Mouse (Mus musculus): ENCODE results near the gene Zfp580. TPM values are rescaled to one million over a fixed set of nuclear protein-coding genes. Genes with fewer than 3 reads are reported as not detected.

Gene Zfp580
- total and polyA plus RNA-seq, 3 experiments = 1.0 to 19.9 TPM; not detected in 1

- Histone ChIP-seq H3K4me1 (ENCODE audit: control insufficient read depth in 1 of 2, insufficient read depth in 2 of 2, low read length in 2 of 2) (peaks cover 0 to 5% of the 10 kb centered on the region in 2 experiments; a peak in 1 of 4 replicates), H3K4me3 (ENCODE audit: control insufficient read depth in 1 of 2, insufficient read depth in 1 of 2, low read depth in 2 of 2, low read length in 2 of 2) (no peak overlapping the region), H3K36me3 (ENCODE audit: control insufficient read depth in 1 of 2, insufficient read depth in 2 of 2, low read length in 2 of 2) (peaks cover 0 to 5% of the 10 kb centered on the region in 2 experiments; a peak in 2 of 4 replicates), H3K9ac (ENCODE audit: control insufficient read depth, low read depth, low read length, poor library complexity, severe bottlenecking) (no peak overlapping the region), H3K79me2 (ENCODE audit: control insufficient read depth, insufficient read depth, low read length, poor library complexity) (no peaks in the 10 kb centered on the region), H3K27ac (ENCODE audit: control insufficient read depth, low read depth, low read length) (no peak overlapping the region), H3K27me3 (ENCODE audit: control insufficient read depth in 1 of 2, insufficient read depth in 2 of 2, low read length in 2 of 2) (no peaks in the 10 kb centered on the region), H3K9me3 (replicated peaks; ENCODE audit: insufficient read depth, low read length) (no peaks in the 10 kb centered on the region)
- TF ChIP-seq ZMIZ1 (IDR thresholded peaks at IDR 0.05; ENCODE audit: low read depth, low read length) (no peak), CHD2 (IDR thresholded peaks at IDR 0.05; ENCODE audit: low read length) (no peak), ELF1 (IDR thresholded peaks at IDR 0.05; ENCODE audit: low read depth, low read length) (no peak), CTCF (IDR thresholded peaks at IDR 0.05 in 2 of 3, conservative IDR thresholded peaks at IDR 0.05 in 1 of 3; ENCODE audit: control insufficient read depth in 1 of 3, insufficient read depth in 1 of 3, low read depth in 2 of 3, low read length in 3 of 3, poor library complexity in 1 of 3, severe bottlenecking in 1 of 3) (no peak), ZKSCAN1 (IDR thresholded peaks at IDR 0.05; ENCODE audit: low read depth, low read length) (no peak), USF2 (IDR thresholded peaks at IDR 0.05; ENCODE audit: borderline replicate concordance in 1 of 2, insufficient read depth in 1 of 2, low read depth in 1 of 2, low read length in 2 of 2) (no peak), MAFK (IDR thresholded peaks at IDR 0.05; ENCODE audit: borderline replicate concordance, low read depth, low read length) (no peak), MXI1 (IDR thresholded peaks at IDR 0.05; ENCODE audit: low read depth, low read length) (no peak), TAL1 (IDR thresholded peaks at IDR 0.05; ENCODE audit: low read length) (no peak), SMC3 (IDR thresholded peaks at IDR 0.05; ENCODE audit: low read depth, low read length) (no peak), RAD21 (IDR thresholded peaks at IDR 0.05; ENCODE audit: low read depth, low read length) (no peak)
- DNase-seq (ENCODE audit: low read depth, low spot score) = no peak
Measured at GRCm38 (mm10) chr7:5099796-5100195, 48.5 kb downstream of the Zfp580 start.

- Histone ChIP-seq H3K27ac (ENCODE audit: control insufficient read depth, low read depth, low read length) (no peak overlapping the region), H3K9ac (ENCODE audit: control insufficient read depth, low read depth, low read length, poor library complexity, severe bottlenecking) (no peak overlapping the region), H3K79me2 (ENCODE audit: control insufficient read depth, insufficient read depth, low read length, poor library complexity) (no peaks in the 10 kb centered on the region), H3K4me3 (ENCODE audit: control insufficient read depth in 1 of 2, insufficient read depth in 1 of 2, low read depth in 2 of 2, low read length in 2 of 2) (no peak overlapping the region), H3K9me3 (replicated peaks; ENCODE audit: insufficient read depth, low read length) (no peaks in the 10 kb centered on the region), H3K27me3 (ENCODE audit: control insufficient read depth in 1 of 2, insufficient read depth in 2 of 2, low read length in 2 of 2) (no peaks in the 10 kb centered on the region), H3K4me1 (ENCODE audit: control insufficient read depth in 1 of 2, insufficient read depth in 2 of 2, low read length in 2 of 2) (peaks cover 0 to 5% of the 10 kb centered on the region in 2 experiments; a peak in 1 of 4 replicates), H3K36me3 (ENCODE audit: control insufficient read depth in 1 of 2, insufficient read depth in 2 of 2, low read length in 2 of 2) (peaks cover 0 to 5% of the 10 kb centered on the region in 2 experiments; a peak in 1 of 4 replicates)
- no peak for TF ChIP-seq ZNF384 (IDR thresholded peaks at IDR 0.05; ENCODE audit: low read depth, low read length)
- TF ChIP-seq MXI1 (IDR thresholded peaks at IDR 0.05; ENCODE audit: low read depth, low read length) = peak; percentile 34; the same call in 1 of the 2 replicates
- TF ChIP-seq ETS1 (IDR thresholded peaks at IDR 0.05; ENCODE audit: low read depth, low read length) = peak; percentile 80
- no peak for TF ChIP-seq POLR2A (IDR thresholded peaks at IDR 0.05; ENCODE audit: control insufficient read depth in 1 of 2, insufficient read depth in 1 of 2, low read depth in 1 of 2, low read length in 2 of 2, poor library complexity in 1 of 2)
- peak; percentile 44; the same call in 1 of the 2 replicates for TF ChIP-seq SIN3A (IDR thresholded peaks at IDR 0.05; ENCODE audit: low read length)
- TF ChIP-seq MYB (IDR thresholded peaks at IDR 0.05; ENCODE audit: low read depth, low read length) = no peak
- peak; percentile 66 for TF ChIP-seq ELF1 (IDR thresholded peaks at IDR 0.05; ENCODE audit: low read depth, low read length)
- no peak for TF ChIP-seq CTCF (IDR thresholded peaks at IDR 0.05 in 2 of 3, conservative IDR thresholded peaks at IDR 0.05 in 1 of 3; ENCODE audit: control insufficient read depth in 1 of 3, insufficient read depth in 1 of 3, low read depth in 2 of 3, low read length in 3 of 3, poor library complexity in 1 of 3, severe bottlenecking in 1 of 3)
- TF ChIP-seq ZMIZ1 (IDR thresholded peaks at IDR 0.05; ENCODE audit: low read depth, low read length) = no peak
- TF ChIP-seq RCOR1 (IDR thresholded peaks at IDR 0.05; ENCODE audit: low read depth, low read length) = peak; percentile 100
- TF ChIP-seq USF1 (IDR thresholded peaks at IDR 0.05; ENCODE audit: low read depth, low read length) = no peak
- TF ChIP-seq E2F4 (IDR thresholded peaks at IDR 0.05; ENCODE audit: borderline replicate concordance, low read depth, low read length) = no peak
- no peak for TF ChIP-seq USF2 (IDR thresholded peaks at IDR 0.05; ENCODE audit: borderline replicate concordance in 1 of 2, insufficient read depth in 1 of 2, low read depth in 1 of 2, low read length in 2 of 2)
- TF ChIP-seq EP300 (IDR thresholded peaks at IDR 0.05; ENCODE audit: low read depth in 1 of 2, low read length in 2 of 2) = peak; percentile 78 to 84
- no peak for TF ChIP-seq MEF2A (IDR thresholded peaks at IDR 0.05; ENCODE audit: extremely low read depth, insufficient replicate concordance, low read depth, low read length, poor library complexity, severe bottlenecking)
- peak; percentile 49; the same call in 1 of the 2 replicates for TF ChIP-seq MYC (IDR thresholded peaks at IDR 0.05; ENCODE audit: low read depth, low read length)
- TF ChIP-seq GATA1 (IDR thresholded peaks at IDR 0.05; ENCODE audit: low read depth, low read length) = peak; percentile 34; the same call in 1 of the 2 replicates
- 0 out of 2 replicates have a peak, but pooled peaks have one; percentile 34 for TF ChIP-seq MAX (IDR thresholded peaks at IDR 0.05; ENCODE audit: low read length)
- TF ChIP-seq MAZ (IDR thresholded peaks at IDR 0.05; ENCODE audit: low read depth, low read length) = peak; percentile 77
- TF ChIP-seq TAL1 (IDR thresholded peaks at IDR 0.05; ENCODE audit: low read length) = peak; percentile 19; the same call in 1 of the 2 replicates
- TF ChIP-seq BHLHE40 (IDR thresholded peaks at IDR 0.05; ENCODE audit: borderline replicate concordance, low read depth, low read length) = peak; percentile 67
- TF ChIP-seq HCFC1 (IDR thresholded peaks at IDR 0.05; ENCODE audit: low read depth, low read length) = no peak
- TF ChIP-seq ZKSCAN1 (IDR thresholded peaks at IDR 0.05; ENCODE audit: low read depth, low read length) = no peak
- peak; percentile 74 for TF ChIP-seq TCF12 (IDR thresholded peaks at IDR 0.05; ENCODE audit: low read depth, low read length)
- no peak for TF ChIP-seq RAD21 (IDR thresholded peaks at IDR 0.05; ENCODE audit: low read depth, low read length)
- DNase-seq (ENCODE audit: low read depth, low spot score) = peak; percentile 91
Measured at GRCm38 (mm10) chr7:5101066-5101663, 49.8 kb downstream of the Zfp580 start.
